In the genomic region with DNA sequence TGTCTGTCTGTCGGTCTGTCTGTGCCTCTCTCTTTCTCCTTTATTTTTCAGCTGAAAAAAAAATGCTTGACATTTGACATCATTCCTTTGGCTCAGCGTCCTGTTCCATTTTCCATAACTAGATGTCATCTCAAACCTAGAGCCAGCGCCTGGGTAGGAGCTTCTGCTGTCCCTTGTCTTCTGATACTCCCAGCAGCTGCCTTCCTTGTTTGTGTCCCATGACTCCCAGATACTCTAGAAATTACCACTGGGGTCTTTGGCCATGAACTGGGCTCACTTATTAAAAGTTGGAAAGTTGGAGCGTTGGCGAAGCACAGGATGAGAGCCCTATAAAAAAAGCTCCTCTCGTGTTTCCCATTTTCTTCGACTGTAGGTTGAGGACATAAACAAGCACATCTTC, we compare ENCODE assay signal across 13 mouse cellular contexts.
"Had no signal": no experiment of that assay in that cellular context is flagged by ENCODE, and none has a peak within 500 bp of the region (broad histone marks: within the 10 kb centered on the region; RNA-seq: fewer than 3 reads in every experiment).

No protein-coding gene starts in this region.

- H3K27ac ChIP-seq: kidney, embryonic 15.5 days; left cerebral cortex, adult 2 months; liver, embryonic 13.5 days; macrophage; stomach, postnatal 0 days had no signal

- H3K4me2 ChIP-seq: kidney, embryonic 15.5 days; liver, embryonic 13.5 days; lung, embryonic 14.5 days had no signal

- H3K9ac ChIP-seq: kidney, embryonic 15.5 days; liver, embryonic 13.5 days; lung, embryonic 14.5 days had no signal

- H3K9me3 ChIP-seq: kidney, embryonic 15.5 days; liver, embryonic 13.5 days had no signal

- H3K4me1 ChIP-seq: liver, embryonic 13.5 days had no signal

- H3K27me3 ChIP-seq: kidney, embryonic 15.5 days; liver, embryonic 13.5 days had no signal

- DNase-seq: kidney, postnatal 10 days; layer of hippocampus, postnatal 36 days; liver, embryonic 13.5 days; midbrain, embryonic 14.5 days; thymus, adult 2 months; thymus, postnatal 14 days; thymus, postnatal 4 days had no signal

- H3K36me3 ChIP-seq: kidney, embryonic 15.5 days; liver, embryonic 13.5 days had no signal

- ATAC-seq: lung, postnatal 0 days had no signal

- H3K4me3 ChIP-seq: kidney, embryonic 15.5 days; left cerebral cortex, adult 2 months; liver, embryonic 13.5 days had no signal
